Mouse (Mus musculus): ENCODE results near the gene Krtap4-16. TPM values are rescaled to one million over a fixed set of nuclear protein-coding genes. Genes with fewer than 3 reads are reported as not detected.
"Not testable (repeated sequence)": the region's sequence is repeated elsewhere in the genome, so short reads cannot be mapped to it uniquely, and the experiment has no call there.

The Krtap4-16 gene
- not detected for total RNA-seq (2022)

DNA sequence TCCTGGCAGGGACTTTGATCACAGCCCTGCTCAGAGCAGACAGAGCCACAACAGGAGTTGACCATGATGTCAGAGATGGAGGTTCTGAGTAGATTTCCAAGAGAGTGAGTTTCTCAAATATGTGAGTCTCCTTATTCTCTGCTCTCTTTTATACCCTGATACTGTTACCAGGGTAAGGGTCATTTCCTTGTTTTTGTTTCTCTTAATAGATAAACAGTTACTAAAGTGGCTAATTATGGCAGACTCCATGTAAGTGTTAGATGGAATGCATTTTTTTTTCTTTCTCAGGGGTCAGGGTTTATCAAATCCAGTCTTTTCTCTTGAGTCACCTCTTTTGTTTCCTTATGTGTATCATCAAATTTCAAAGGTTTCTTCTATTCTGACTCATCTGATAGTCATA lies at the start of gene Krtap4-16:
Krtap4-16 (minus strand) TSS at position 101 of the 400 bp plus-strand sequence.
- no peak for DNase-seq (ENCODE audit: low spot score in 2 of 2)

DNA sequence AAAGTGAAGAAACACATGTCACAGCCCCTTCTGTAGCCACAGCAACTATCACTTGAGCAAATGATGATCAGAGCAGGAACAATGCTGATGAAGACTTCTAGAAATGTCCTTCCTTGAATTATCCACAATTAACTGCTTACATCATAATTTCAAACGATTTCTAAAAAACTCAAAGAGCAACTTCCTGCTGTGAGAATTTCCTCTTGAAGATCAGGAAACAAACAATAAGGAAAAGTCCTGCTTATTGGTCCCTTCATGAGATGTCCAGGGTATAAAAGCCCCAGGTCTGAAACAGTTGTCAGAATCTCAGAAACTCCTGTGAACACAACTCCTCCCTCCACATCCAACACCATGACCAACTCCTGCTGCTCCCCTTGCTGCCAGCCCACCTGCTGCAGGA lies 27.5 kb upstream of the Krtap4-16 start, which contains the start of gene Gm11567:
Gm11567 (plus strand) TSS at position 301 of the 400 bp plus-strand sequence.
- DNase-seq (ENCODE audit: low spot score in 2 of 2) = not testable (repeated sequence)

DNA sequence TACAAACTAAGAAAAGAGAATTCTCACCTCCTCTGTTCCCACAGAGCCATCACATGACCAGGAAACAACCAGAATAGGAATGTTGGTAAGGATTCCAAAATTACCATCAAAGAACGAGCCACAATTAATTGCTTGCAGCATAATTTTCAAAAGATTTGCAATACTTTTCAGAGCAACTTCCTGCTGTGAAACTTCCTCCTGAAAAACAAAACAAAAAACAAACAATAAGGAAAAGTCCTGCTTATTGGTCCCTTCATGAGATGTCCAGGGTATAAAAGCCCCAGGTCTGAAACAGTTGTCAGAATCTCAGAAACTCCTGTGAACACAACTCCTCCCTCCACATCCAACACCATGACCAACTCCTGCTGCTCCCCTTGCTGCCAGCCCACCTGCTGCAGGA lies 21.7 kb upstream of the Krtap4-16 start, which contains the start of gene Krtap9-1:
Krtap9-1 (plus strand) TSS at position 301 of the 400 bp plus-strand sequence.
- not testable (repeated sequence) for DNase-seq (ENCODE audit: low spot score in 2 of 2)

DNA sequence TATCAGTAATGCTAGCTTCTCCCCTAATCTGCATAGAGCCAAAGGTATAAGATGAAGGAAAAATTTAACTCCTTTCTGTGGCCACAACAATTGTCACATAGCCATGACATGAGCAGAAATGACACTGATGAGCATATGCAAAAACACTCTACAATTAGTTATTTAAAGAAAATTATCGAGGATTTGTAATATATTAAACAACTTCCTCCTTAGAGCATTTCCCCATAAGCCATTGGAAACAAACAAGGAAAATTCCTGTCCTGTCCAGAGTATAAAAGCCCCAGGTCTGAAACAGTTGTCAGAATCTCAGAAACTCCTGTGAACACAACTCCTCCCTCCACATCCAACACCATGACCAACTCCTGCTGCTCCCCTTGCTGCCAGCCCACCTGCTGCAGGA lies 12.8 kb upstream of the Krtap4-16 start, which contains the start of gene Gm11559:
Gm11559 (plus strand) TSS at position 301 of the 400 bp plus-strand sequence.
- DNase-seq (ENCODE audit: low spot score in 2 of 2) = not testable (repeated sequence)

DNA sequence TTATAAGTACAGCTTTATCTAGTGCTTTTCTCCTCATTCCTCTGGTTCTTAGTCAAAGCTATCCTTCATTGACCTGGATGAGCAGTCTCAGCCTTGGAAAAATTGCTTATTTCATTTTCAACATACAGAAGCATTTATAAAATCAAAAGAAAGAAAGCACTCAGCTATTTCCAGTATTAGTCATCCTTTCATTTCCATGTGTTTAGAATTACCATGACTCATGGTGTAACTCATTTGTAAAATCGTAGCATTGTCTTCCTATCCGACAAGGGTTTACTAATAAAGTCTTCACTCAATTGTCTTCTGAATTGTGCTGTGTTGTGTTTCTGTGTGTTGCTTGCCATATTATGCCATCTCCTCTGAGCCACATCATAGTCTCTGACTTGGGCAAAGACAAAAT lies 7.4 kb upstream of the Krtap4-16 start:
- DNase-seq (ENCODE audit: low spot score in 2 of 2) = no peak

DNA sequence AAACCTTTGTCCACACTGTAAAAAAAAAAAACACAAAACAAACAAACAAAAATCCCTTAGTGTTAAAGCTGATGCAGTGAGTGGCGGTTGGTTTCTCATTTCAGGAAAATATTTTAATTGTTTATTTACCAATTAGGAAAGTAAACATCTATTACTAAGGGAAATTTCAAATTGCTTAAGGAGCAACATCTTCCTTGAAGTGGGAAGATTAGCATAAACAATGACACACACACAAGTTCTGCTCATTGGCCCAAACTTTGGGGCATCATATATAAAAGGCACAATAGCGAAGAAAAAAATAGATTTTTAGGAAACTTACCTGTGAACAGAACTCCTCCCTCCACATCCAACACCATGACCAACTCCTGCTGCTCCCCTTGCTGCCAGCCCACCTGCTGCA lies 6.2 kb upstream of the Krtap4-16 start, which contains the start of gene Gm11568:
Gm11568 (plus strand) TSS at position 301 of the 400 bp plus-strand sequence.
- DNase-seq (ENCODE audit: low spot score in 2 of 2) = no peak

DNA sequence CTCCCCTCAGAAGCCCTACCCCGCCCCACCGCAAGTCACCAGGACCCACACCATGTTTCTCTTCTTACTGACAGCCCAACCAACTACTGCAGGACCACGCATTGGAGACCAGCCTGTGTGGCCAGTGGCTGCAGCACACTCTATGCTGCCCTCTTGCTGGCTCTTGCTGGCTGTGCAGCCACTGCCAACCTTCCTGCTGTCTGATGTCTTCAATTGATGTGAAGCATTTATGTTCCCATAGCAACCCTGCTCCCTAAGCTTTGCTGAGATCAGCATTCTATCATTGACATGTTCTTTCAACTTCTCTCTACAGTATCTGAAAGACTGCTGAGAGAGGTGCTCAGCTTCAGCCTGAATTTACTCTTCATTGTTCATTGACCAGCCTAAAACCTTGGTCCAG lies 2.7 kb upstream of the Krtap4-16 start:
- no peak for DNase-seq (ENCODE audit: low spot score in 2 of 2)

DNA sequence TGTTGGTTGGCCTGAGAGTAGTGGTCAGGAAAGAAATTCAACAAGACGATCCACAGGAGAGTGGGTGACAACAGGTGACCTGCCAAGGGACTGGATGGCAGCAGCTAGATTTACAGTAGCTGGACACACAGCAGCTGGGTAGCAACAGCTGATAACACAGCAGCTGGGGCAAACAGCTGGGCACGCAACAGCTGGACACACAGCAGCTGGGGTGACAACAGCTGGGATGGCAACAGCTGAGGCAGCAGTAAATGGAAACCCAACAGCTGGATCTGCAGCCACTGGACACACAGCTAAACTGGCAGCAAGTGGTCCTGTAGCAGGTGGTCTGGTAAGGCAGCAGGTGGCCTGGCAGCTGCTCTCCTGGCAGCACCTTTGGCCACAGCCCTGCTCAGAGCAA lies 4.7 kb downstream of the Krtap4-16 start:
- no peak for DNase-seq (ENCODE audit: low spot score in 2 of 2)

DNA sequence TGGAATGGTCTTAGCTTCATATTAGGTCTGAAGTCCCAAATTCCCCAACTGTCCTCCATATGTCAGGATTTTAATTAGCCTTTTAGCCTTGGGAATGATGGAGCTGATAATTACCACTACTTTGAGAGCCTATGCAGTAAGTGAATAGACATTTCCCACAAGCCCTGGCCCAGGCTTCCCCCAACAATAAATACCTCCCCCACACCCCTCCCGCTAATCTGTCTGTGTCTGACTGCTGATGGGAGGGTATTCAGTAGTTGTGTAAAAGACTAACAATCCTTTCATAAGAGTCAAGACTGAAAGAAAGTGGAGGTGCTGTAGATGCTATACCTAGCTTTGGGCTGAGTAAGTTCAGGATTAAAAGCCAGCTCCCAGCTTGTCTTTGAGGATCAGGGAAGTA lies 9.2 kb downstream of the Krtap4-16 start:
- no peak for DNase-seq (ENCODE audit: low spot score in 2 of 2)

DNA sequence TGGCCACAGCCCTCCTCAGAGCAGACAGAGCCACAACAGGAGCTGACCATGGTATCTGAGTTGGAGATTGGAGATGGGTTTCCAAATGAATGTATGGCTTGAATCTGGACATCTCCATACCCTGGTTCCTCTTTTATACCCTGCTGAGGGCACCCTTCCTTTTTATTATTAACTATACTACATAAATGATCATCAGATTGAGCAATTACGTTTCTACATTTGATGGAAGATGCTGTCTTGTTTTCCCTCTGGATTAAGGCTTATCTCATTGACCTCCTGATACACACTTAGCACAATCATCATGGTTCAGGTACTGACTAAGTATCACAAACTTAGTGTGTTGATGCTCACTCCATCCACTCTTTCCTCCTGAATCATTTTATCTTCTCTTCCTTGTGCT lies 13.4 kb downstream of the Krtap4-16 start, which contains the start of gene 2300003K06Rik:
2300003K06Rik (minus strand) TSS at position 101 of the 400 bp plus-strand sequence.
- no peak for DNase-seq (ENCODE audit: low spot score in 2 of 2)

DNA sequence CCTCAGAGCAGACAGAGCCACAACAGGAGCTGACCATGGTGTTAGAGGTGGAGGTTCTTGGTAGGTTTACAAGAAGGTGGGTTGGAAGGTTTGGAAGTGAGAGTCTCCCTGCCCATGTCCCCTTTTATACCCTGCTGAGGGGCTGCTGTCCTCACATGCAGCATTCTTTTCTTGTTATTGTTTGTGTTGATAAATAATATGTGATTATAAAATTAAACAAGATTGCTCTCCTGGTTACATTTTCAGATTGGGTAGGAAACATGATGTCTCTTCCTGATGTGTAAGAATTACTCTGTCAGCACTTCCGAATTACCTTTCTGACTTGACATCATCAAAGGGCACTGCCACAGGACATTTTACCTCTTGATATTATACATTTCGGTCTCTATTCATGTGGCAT lies 35.8 kb downstream of the Krtap4-16 start, which contains the start of gene Gm11564:
Gm11564 (minus strand) TSS at position 101 of the 400 bp plus-strand sequence.
- not testable (repeated sequence) for DNase-seq (ENCODE audit: low spot score in 2 of 2)

DNA sequence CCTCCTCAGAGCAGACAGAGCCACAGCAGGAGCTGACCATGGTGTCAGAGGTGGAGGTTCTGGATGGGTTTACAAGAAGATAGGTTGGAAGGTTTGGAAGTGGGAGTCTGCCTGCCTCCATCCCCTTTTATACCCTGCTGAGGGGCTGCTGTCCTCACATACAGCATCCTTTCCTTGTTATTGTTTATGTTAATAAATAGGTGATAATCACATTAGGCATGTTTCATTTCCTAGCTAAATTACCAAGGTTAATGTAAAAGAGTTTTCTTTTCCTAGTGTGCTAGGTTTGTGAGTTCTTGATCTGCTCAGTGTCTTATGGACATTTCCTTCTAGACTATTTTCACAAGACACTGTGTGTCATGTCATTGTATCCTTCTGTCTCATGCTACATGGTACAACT lies 41.6 kb downstream of the Krtap4-16 start, which contains the start of gene Krtap4-13:
Krtap4-13 (minus strand) TSS at position 101 of the 400 bp plus-strand sequence.
- DNase-seq (ENCODE audit: low spot score in 2 of 2) = not testable (repeated sequence)

DNA sequence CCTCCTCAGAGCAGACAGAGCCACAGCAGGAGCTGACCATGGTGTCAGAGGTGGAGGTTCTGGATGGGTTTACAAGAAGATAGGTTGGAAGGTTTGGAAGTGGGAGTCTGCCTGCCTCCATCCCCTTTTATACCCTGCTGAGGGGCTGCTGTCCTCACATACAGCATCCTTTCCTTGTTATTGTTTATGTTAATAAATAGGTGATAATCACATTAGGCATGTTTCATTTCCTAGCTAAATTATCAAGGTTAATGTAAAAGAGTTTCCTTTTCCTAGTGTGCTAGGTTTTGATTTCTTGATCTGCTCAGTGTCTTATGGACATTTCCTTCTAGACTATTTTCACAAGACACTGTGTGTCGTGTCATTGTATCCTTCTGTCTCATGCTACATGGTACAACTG lies 47.1 kb downstream of the Krtap4-16 start, which contains the start of gene Gm11554:
Gm11554 (minus strand) TSS at position 101 of the 400 bp plus-strand sequence.
- not testable (repeated sequence) for DNase-seq (ENCODE audit: low spot score in 2 of 2)

Other genes with a start within 250 kb of the Krtap4-16 start
- not detected for gene Gm11938, start 248.3 kb downstream of the Krtap4-16 start, total RNA-seq (2022)
- not detected for gene Gm11937, start 241.4 kb downstream of the Krtap4-16 start, total RNA-seq (2022)
- gene Krtap2-4, start 236.8 kb downstream of the Krtap4-16 start, total RNA-seq (2022) = not detected
- gene Gm11562, start 231.2 kb downstream of the Krtap4-16 start, total RNA-seq (2022) = not detected
- gene Krtap4-1, start 223.4 kb downstream of the Krtap4-16 start, total RNA-seq (2022) = not detected
- gene Krtap4-2, start 216.5 kb downstream of the Krtap4-16 start, total RNA-seq (2022) = not detected
- not detected for gene Krtap4-7, start 207.5 kb downstream of the Krtap4-16 start, total RNA-seq (2022)
- gene Gm11555, start 201.4 kb downstream of the Krtap4-16 start, total RNA-seq (2022) = not detected
- gene Gm11563, start 192.6 kb downstream of the Krtap4-16 start, total RNA-seq (2022) = not detected
- gene Krtap4-6, start 185.6 kb downstream of the Krtap4-16 start, total RNA-seq (2022) = not detected
- not detected for gene Gm14190, start 160.9 kb downstream of the Krtap4-16 start, total RNA-seq (2022)
- gene Gm14180, start 117.3 kb downstream of the Krtap4-16 start, total RNA-seq (2022) = not detected
- not detected for gene Gm11595, start 78.7 kb downstream of the Krtap4-16 start, total RNA-seq (2022)
- gene Krtap4-8, start 70.9 kb downstream of the Krtap4-16 start, total RNA-seq (2022) = not detected
- not detected for gene Krtap4-9, start 66.4 kb downstream of the Krtap4-16 start, total RNA-seq (2022)
- not detected for gene Gm11596, start 58.1 kb downstream of the Krtap4-16 start, total RNA-seq (2022)
- gene Gm11569, start 52.7 kb downstream of the Krtap4-16 start, total RNA-seq (2022) = not detected
- not detected for gene Gm11554, start 47.2 kb downstream of the Krtap4-16 start, total RNA-seq (2022)
- gene Krtap4-13, start 41.7 kb downstream of the Krtap4-16 start, total RNA-seq (2022) = not detected
- gene Gm11564, start 35.9 kb downstream of the Krtap4-16 start, total RNA-seq (2022) = not detected
- gene 2300003K06Rik, start 13.5 kb downstream of the Krtap4-16 start, total RNA-seq (2022) = not detected
- not detected for gene Gm11568, start 6.3 kb upstream of the Krtap4-16 start, total RNA-seq (2022)
- not detected for gene Gm11559, start 12.9 kb upstream of the Krtap4-16 start, total RNA-seq (2022)
- not detected for gene Krtap9-1, start 21.8 kb upstream of the Krtap4-16 start, total RNA-seq (2022)
- not detected for gene Gm11567, start 27.6 kb upstream of the Krtap4-16 start, total RNA-seq (2022)
- not detected for gene Krtap31-1, start 56.3 kb upstream of the Krtap4-16 start, total RNA-seq (2022)
- gene Gm11565, start 63.1 kb upstream of the Krtap4-16 start, total RNA-seq (2022) = not detected
- gene Krtap31-2, start 84.7 kb upstream of the Krtap4-16 start, total RNA-seq (2022) = not detected
- gene Krtap9-5, start 96.9 kb upstream of the Krtap4-16 start, total RNA-seq (2022) = not detected
- not detected for gene Krtap29-1, start 127.4 kb upstream of the Krtap4-16 start, total RNA-seq (2022)
- gene Krtap16-1, start 135.0 kb upstream of the Krtap4-16 start, total RNA-seq (2022) = not detected
- not detected for gene Krtap17-1, start 142.4 kb upstream of the Krtap4-16 start, total RNA-seq (2022)
- gene Krt33a, start 164.6 kb upstream of the Krtap4-16 start, total RNA-seq (2022) = not detected
- not detected for gene Krt33b, start 178.3 kb upstream of the Krtap4-16 start, total RNA-seq (2022)
- not detected for gene Krt34, start 189.9 kb upstream of the Krtap4-16 start, total RNA-seq (2022)
- not detected for gene Krt31, start 198.9 kb upstream of the Krtap4-16 start, total RNA-seq (2022)
- not detected for gene Krt32, start 236.6 kb upstream of the Krtap4-16 start, total RNA-seq (2022)
- not detected for gene Krt35, start 244.6 kb upstream of the Krtap4-16 start, total RNA-seq (2022)